Mouse (Mus musculus) frontal cortex, postnatal 14 days (tissue): Measurements from ENCODE around the gene Slc3a2.
"Not testable (repeated sequence)": the region's sequence is repeated elsewhere in the genome, so short reads cannot be mapped to it uniquely, and the experiment has no call there.

Source experiments
- DNase-seq, 2 experiments: peaks; one replicate each; pipeline ENCODE4 v3.0.0; 2022; ENCODE audit warnings: low spot score in 2 of 2

Gene Slc3a2

DNA sequence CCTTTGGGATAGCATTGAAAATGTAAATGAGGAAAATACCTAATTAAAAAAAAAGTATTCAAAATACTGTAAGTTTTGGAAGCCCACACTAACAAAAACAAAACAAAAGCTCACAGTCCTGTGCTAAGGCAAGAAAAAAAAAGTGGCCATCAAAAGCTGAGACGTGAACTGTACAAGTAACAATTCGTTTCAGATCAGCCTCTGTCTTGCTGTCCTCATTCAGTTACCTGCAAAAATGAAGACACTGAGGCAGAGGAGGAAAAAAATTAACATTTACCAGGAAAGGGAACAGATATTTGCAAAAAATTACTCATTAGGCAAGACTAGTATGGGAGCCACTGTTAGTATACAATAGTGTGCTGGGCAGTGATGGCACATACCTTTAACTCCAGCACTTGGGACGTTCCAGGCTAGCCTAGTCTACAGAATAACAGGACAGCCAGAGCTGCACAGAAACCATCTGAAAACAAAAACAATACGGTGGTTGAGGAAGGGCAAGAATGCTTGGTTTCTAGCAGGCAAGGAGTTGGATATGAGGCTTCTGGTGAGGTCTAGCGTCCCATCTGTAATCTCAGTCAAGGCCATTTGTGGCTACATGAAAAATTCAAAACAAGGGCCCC lies 4.4 kb upstream of the Slc3a2 start:
- no peak for DNase-seq

DNA sequence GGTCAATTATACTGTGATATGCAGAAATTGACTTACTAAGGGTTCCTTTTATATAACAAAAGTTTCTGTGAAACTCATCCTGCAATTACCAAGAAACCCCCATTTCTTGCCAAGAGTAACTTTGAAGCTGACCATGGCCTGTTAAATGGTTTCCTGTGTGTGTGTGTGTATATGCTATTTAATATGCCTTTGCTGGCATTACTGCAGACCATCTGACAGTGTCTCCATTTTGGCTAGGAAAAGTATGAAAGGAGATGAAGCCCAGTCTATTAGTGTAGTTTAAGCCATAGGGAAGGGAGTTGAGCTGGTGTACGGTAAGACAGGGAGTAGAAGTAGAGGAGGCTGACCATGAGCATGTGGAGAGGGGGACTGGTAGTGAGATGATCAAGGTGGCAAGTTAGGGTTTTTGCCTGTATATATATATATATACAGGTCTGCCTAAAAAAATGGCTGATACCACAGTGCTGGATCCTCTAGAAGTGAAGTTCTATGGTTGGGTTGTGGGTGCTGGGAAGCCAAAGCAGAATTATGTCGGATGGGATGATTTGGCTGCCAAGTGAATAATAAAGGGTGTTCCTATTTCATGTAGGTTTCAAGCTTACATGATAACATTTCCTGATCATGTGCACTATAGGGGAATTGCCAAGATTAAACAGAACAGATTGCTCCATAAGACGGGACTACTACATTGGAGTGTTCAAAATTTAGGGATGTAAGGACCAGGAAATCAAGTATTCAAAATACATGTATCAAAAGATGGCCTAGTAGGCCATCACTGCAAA lies 3.6 kb upstream of the Slc3a2 start:
- DNase-seq: no peak

DNA sequence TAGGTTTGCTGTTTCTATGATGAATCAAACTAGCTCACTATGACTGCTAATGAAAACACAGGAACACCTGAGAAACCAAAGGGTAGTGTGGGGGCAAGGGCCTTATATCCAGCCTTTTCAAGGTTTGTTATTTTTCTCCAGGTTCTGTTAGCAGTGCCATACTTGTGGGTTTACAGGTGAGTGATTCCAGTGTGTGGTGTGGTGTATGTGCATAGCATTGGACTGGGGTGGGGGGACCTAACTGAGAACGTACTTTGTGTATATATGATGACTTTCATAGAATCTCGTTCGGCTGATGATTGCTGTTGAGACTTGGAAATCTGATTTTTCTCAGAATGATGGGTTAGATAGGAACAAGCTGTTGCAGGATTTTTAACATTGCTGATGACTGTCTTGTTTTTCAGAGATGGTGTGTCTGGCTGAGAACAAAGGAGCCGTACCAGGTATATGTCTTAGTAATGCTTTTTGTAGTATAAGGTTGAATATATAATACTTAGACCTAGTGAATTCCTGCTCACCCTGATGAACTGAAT lies 2.0 kb upstream of the Slc3a2 start:
- DNase-seq: no peak

- no peak for DNase-seq
Measured at GRCm38 (mm10) chr19:8724392-8724791, 1.2 kb upstream of the Slc3a2 start.

DNA sequence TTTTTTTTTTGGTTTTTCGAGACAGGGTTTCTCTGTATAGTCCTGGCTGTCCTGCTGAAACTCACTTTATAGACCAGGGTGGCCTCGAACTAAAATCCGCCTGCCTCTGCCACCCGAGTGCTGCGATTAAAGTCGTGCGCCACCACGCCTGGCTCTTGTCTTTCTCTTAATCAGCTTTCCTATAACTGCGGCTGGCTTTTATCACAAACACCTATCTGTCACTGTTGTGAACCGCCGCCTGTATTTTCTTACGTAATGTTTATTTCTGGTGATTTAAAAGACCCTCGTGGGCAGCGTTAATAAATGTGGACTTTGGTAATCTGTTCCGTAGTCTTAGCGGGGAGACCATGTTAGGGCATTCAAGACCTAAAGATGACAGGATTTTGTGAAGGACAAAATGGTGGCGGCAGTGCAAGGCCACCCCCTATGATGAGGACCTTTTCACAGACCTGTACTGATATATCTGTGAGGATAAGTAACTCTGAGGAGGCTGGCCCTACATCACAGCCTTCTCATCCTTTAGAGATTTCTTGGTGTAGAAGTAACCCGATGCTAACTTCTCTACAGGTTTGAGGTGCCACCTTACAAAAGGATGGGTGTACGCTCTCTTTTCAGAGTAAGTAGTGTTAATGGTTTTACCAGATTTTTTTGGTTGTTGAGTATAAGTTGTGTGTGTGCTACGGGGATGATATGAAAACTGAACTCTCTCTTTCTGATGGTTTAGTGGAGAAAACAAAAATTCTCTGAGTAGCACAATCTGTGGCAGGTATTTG lies 591 bp upstream of the Slc3a2 start:
- no peak for DNase-seq

DNA sequence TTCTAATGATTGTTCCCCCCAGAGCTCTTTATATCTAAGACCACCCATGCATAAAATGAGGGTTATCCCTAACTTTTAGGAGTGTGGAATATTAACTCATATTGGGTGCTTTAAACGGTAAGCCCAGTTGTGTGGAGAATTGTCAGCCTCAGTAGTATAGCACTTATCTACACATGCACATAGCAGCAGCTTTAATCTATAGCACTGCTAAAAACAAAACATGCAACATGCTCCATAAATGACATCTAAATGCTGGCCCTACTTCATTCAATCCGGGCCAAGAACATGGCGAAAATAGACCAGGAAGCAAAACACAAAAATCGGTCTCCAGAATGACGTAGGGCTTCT lies 636 bp downstream of the Slc3a2 start:
- DNase-seq: no peak

- DNase-seq: no peak
Measured at GRCm38 (mm10) chr19:8722021-8722420, 1.1 kb downstream of the Slc3a2 start.

GRCm38 (mm10) chr19:8721378-8721777 lies 1.8 kb downstream of the Slc3a2 start:
- no peak for DNase-seq

- not testable (repeated sequence) for DNase-seq
Measured at GRCm38 (mm10) chr19:8719037-8719436, 4.1 kb downstream of the Slc3a2 start.

- no peak for DNase-seq
Measured at GRCm38 (mm10) chr19:8718357-8718756, 4.8 kb downstream of the Slc3a2 start.

GRCm38 (mm10) chr19:8716767-8717475 lies 6.2 kb downstream of the Slc3a2 start:
- DNase-seq: no peak

DNA sequence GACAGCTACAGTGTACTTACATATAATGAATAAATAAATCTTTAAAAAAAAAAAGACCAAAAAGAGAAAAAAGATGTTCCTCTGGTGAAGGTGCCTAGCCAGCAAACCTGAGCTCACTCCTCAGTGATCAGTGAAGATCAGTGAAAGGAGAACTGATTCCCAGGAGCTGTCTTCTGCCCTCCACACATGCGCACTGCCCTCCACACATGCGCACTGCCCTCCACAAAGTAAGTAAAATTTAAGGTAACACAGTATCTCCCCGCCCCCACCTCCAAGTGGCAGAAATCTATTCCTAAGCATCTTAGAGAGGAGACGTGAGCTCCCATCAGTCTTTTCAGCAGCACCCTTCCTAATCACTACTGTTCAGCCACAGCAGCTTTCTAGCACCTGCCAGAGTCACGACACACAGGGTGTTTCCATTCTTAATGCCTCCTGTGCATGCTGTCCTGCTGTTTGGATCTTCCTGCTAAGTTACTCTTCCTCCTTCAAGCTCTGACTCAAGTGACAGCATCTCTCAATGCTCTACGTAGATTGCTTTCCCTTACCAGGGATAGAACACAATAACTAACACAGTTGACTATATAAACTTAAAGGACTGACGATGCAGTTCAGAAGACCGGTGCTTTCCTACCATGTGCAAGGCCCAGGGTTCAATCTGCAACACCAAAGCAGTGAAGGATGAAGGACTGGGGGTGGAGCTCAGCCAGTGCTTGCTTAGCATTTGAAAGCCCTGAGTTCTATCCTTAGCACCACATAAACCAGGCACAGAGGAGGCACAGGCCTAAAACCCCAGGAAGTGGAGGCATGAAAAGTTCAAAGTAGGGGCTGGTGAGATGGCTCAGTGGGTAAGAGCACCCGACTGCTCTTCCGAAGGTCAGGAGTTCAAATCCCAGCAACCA lies 7.1 kb downstream of the Slc3a2 start:
- DNase-seq: no peak

DNA sequence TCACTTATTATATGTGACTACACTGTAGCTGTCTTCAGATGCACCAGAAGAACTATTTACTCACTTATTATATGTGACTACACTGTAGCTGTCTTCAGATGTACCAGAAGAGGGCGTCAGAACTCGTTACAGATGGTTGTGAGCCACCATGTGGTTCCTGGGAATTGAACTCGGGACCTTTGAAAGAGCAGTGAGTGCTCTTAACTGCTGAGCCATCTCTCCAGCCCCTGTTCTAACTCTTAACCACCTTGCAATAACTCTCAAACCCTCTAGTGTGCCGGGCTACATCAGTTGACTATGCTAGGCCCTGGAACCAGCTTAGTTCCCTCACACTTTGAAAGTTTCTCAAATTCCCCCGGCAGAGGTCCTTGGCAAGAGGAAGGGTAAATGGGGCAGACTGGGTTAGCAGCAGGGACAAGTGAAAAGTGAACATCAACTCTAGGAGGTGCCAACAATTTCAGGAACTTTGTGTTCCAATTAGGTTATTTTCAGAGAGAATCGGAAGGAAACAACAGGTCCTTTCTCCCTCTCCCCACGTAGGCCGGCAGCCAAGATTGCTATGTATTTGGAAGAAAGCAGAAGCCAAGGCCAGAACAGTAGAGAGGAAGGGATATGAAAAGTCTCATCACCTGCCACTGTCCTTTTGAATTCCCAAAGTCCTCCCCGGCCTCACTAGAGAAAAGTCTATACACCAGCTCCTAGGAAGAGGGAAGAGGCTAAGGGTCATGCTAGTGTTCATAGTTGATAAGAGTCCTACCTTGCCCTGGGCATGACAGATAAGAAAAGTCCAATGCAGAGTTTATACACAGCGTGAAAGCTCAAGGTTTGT lies 8.3 kb downstream of the Slc3a2 start:
- DNase-seq: no peak

- DNase-seq: no peak
Measured at GRCm38 (mm10) chr19:8713997-8714652, 9.0 kb downstream of the Slc3a2 start.

DNA sequence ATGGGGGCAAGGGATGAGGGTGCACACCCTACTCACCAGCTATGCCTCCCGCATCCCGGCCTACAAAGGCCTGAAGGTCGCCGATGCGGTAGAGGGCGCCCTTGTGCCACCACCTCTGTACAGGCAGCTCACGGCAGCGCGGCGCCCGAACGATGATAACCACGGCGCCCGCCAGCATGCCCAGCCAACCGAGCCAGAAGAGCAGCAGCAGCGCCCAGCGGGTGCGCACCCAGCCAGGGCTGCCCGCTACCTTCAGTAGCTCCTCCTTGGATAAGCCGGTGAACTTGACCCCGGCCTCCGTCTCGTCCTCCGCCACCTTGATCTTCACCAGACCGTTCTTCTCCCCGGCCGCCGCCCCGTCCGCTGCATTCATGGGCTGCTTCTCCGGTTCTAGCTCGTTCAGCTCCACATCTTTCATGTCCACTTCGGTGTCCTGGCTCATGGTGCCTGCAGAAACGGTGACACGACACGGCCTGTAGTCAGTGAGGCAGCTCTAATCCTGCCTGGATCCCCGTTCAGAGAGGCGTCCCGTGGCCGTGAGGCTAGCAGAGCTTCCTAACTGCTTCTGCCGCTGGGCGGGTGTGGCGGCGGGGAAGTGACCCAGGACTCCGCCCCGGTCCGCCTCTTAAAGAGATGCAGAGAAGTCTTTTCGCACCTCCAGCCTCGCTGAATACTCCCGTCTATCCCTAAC lies 9.7 kb downstream of the Slc3a2 start:
- peak; percentile 86 to 91 for DNase-seq

- peak; percentile 62 to 68 for DNase-seq
Measured at GRCm38 (mm10) chr19:8712870-8713305, 10.3 kb downstream of the Slc3a2 start.

GRCm38 (mm10) chr19:8711949-8712869 lies 11.0 kb downstream of the Slc3a2 start:
- DNase-seq: no peak

DNA sequence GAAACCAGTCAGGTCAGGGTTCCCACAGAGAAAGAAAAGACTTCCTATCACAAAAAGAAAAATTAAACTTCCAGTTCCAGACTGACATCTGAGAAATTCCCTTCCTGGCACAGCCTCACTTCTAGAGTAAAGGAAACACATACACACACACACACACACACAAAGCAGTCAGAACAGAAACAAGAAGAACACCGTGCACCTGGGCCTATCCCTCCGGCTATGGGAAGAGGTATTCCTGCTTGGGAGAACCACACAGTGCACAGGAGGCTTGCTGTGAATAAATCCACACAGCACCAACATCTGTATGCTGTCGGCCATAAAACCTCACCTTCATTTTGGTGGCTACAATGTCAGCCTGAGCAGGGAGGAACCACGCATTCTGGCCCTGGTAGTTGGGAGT lies 11.7 kb downstream of the Slc3a2 start:
- no peak for DNase-seq
